Mouse (Mus musculus): ENCODE measurements around the gene Bst1.

- no peak for TF ChIP-seq CTCF (IDR thresholded peaks at IDR 0.05; ENCODE audit: insufficient read depth, low read depth, low read length)
- TF ChIP-seq POLR2A (IDR thresholded peaks at IDR 0.05; ENCODE audit: insufficient read depth, low read depth, low read length), result no peak
Measured at GRCm38 (mm10) chr5:43853868-43854488, 35.3 kb downstream of the Bst1 start.

All from olfactory bulb, adult 2 months (tissue).